Mouse (Mus musculus) small intestine, adult 2 months (tissue): ENCODE data around the gene Prr29. TPM values are rescaled to one million over a fixed set of nuclear protein-coding genes. Genes with fewer than 3 reads are reported as not detected.

Experiments
- H3K27ac ChIP-seq: fragments of 200-500 bp; 2 replicates; pipeline ENCODE4 v1.5.1; 2012; ENCODE audit warnings: low read depth, low read length, control low read depth, inconsistent platforms; ENCODE audit not compliant: insufficient read depth
- H3K27me3 ChIP-seq: fragments of 200-500 bp; 2 replicates; pipeline ENCODE4 v1.6.1; 2012; ENCODE audit warnings: mild to moderate bottlenecking, moderate library complexity, low read length, inconsistent platforms; ENCODE audit not compliant: control insufficient read depth, insufficient read depth
- H3K36me3 ChIP-seq: fragments of 200-500 bp; 2 replicates; pipeline ENCODE4 v1.6.1; 2012; ENCODE audit warnings: mild to moderate bottlenecking, low read length, control low read depth, inconsistent platforms; ENCODE audit not compliant: control insufficient read depth, insufficient read depth
- H3K4me1 ChIP-seq: fragments of 200-500 bp; 2 replicates; pipeline ENCODE4 v1.6.1; 2012; ENCODE audit warnings: low read length, inconsistent platforms, mixed read lengths; ENCODE audit not compliant: control insufficient read depth, insufficient read depth, insufficient read length
- H3K4me3 ChIP-seq: fragments of 200-500 bp; 2 replicates; pipeline ENCODE4 v1.5.1; 2012; ENCODE audit warnings: low read depth, mild to moderate bottlenecking, control low read depth, inconsistent platforms, low read length, moderate library complexity
- CTCF ChIP-seq: fragments of 200-500 bp; IDR thresholded peaks from 2 replicates; pipeline ENCODE4 v1.5.1; 2012; ENCODE audit warnings: low read depth, mild to moderate bottlenecking, control low read depth, inconsistent platforms, low read length, moderate library complexity, mixed read lengths; ENCODE audit not compliant: insufficient replicate concordance, insufficient read length; ENCODE audit errors: extremely low read depth
- POLR2A ChIP-seq: fragments of 200-500 bp; IDR thresholded peaks from 2 replicates; pipeline ENCODE4 v1.6.1; 2012; ENCODE audit warnings: low read depth, mild to moderate bottlenecking, control low read depth, inconsistent platforms, low read length, moderate library complexity
- WGBS: fragments of 180-500 bp; shearing (Covaris S2); methylation state at CpG from one replicate; pipeline ENCODE4 v1.1.7; 2018; 5-methylcytosine and 5-hydroxymethylcytosine counted together
- polyA plus RNA-seq: library from polyadenylated mRNA; depleted of rRNA; stranded (reverse); fragments of >200 nt; gene quantifications from 2 replicates; pipeline ENCODE4 v1.2.3, GENCODE M21; 2012

Gene Prr29
- polyA plus RNA-seq, 1 experiment: 1.0 TPM

DNA sequence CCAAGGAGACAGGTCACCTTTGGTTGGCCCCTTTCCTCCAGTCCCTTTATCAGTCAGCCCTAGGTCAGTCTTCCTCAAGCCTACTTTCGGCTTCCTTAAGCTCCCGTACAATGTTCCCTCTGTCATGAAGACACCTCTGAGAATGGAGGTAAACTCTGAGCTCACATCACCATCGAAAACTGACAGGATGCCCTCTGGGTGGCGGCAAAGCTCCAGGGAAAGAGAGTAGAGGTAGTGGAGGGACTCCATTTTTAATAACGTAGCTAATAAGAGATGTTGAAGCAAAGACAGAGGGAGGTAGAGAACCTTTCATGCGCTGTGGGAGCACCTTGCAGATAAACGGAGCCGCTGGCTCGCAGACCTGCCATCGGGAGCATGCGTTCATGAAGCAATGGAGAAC, 15.7 kb downstream of the Prr29 start:
- H3K27ac ChIP-seq: no peak overlapping the region
- no peaks in the 10 kb centered on the region for H3K36me3 ChIP-seq
- H3K4me3 ChIP-seq: no peak overlapping the region
- WGBS: 89% methylated on average over 11 of the region's 11 CpGs
- H3K27me3 ChIP-seq: no peaks in the 10 kb centered on the region
- no peaks in the 10 kb centered on the region; the same call in 1 of the 2 replicates for H3K4me1 ChIP-seq
- no peak for TF ChIP-seq POLR2A
- peak; percentile 10; the same call in 1 of the 2 replicates for TF ChIP-seq CTCF

DNA sequence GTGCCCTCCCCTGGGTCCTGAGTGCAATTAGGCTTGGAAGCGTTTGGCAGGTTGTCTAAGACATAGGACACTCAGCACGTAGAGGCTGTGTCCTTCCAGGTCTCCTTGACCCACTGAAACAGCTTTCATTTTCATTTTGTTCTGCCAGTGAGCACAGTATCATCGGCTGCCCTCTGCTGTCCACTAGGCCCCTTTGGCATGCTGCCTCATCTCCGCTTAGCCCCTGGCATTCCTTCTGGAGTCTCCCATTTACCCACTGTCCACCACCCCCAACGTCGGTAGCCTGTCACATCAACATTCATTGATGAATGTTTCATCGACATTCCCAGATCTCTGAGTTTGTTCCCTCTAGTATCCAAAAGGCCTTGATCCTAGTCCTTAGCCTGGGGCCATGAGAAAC, 16.6 kb downstream of the Prr29 start:
- H3K4me3 ChIP-seq: no peak overlapping the region; the same call in 1 of the 2 replicates
- peak; percentile 23; the same call in 1 of the 2 replicates for TF ChIP-seq CTCF
- TF ChIP-seq POLR2A: no peak
- no peaks in the 10 kb centered on the region; the same call in 1 of the 2 replicates for H3K4me1 ChIP-seq
- 60% methylated on average over 7 of the region's 7 CpGs for WGBS
- no peak overlapping the region for H3K27ac ChIP-seq
- no peaks in the 10 kb centered on the region for H3K36me3 ChIP-seq
- no peaks in the 10 kb centered on the region for H3K27me3 ChIP-seq

DNA sequence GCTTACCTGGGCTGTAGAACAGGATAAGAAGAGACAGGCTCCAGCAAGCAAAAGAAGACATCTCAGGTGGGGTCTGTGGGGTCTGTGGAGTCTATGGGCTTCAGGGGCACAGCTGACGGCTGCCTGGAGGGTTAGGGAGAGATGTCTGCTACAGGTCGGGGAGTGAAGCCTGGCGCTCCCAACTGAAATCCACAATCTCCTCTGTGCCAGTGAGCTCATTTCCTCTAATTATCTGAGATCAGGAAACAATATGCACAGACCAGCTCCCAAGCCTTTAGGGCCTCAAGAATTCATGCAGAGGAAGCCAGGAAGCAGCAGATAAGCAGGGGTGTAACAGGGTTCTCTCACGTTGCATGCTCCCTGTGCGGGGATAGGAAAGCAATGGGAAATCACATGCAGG, 17.2 kb downstream of the Prr29 start:
- H3K4me3 ChIP-seq: no peak overlapping the region; the same call in 1 of the 2 replicates
- H3K36me3 ChIP-seq: no peaks in the 10 kb centered on the region
- H3K27ac ChIP-seq: no peak overlapping the region
- H3K4me1 ChIP-seq: no peaks in the 10 kb centered on the region; the same call in 1 of the 2 replicates
- no peaks in the 10 kb centered on the region for H3K27me3 ChIP-seq
- no peak for TF ChIP-seq CTCF
- no peak for TF ChIP-seq POLR2A
- WGBS: 82% methylated on average over 5 of the region's 5 CpGs

DNA sequence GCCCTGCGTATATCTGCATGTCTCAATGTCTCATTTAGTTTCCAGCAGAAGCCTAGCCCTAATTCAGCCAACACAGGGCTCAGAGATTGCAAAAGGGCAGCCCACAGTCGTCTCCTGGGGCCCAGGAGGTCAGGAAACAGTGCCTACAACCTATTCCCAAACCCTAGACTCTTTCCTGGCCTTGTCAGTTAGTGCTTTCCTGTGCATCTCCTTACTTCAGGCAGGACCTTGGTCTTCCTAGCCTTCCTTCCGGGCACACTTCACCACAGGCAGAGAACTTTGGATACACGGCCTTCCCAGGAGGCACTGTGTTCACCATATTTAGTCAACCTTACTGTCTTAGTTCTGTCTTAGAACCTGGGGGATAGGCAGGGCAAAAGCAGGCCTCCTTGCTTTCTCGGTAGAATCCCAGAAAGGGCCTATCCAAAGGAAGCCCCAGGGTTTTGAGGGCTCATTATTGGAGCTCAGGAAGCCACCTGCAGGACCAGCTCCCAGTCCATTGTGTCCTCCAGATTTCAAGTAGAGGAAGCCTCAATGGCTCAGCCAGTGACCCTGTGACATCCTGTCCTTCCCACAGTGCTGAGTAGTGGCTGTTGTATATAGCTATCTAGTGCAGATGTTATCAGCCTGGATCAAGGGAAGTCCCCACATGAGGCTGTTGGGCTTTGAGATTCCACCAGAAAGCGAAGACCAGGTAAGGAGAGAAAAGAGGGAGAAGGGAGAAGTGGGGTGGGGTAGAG, 17.9 kb downstream of the Prr29 start:
- H3K36me3 ChIP-seq: no peaks in the 10 kb centered on the region
- no peak overlapping the region for H3K27ac ChIP-seq
- TF ChIP-seq CTCF (no peak), POLR2A (no peak)
- H3K4me1 ChIP-seq: no peaks in the 10 kb centered on the region
- 81% methylated on average over 6 of the region's 6 CpGs for WGBS
- no peak overlapping the region for H3K4me3 ChIP-seq
- no peaks in the 10 kb centered on the region for H3K27me3 ChIP-seq

DNA sequence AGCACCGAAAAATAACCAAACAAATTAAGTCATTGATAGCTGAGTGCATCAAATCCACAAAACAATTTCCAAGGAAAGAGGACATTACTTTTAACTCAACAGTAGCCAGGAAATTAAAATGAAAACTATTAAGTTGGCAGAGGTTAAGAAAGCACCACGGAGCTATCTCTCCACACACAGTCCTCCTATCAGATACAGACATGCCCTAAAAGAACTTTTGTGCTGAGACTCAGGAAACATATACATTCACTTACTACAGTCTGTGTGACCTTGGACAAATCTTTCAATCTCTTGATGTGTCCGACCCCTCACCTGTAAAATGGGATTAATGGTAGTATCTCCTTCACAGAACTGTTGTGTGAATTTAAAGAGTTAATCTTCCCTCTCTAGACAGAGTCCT, 21.1 kb downstream of the Prr29 start:
- no peak for TF ChIP-seq CTCF
- TF ChIP-seq POLR2A: no peak
- Histone ChIP-seq H3K36me3 (no peaks in the 10 kb centered on the region), H3K4me3 (no peak overlapping the region), H3K27me3 (no peaks in the 10 kb centered on the region), H3K27ac (no peak overlapping the region), H3K4me1 (no peaks in the 10 kb centered on the region)
- WGBS: 79% methylated on average over 3 of the region's 3 CpGs

DNA sequence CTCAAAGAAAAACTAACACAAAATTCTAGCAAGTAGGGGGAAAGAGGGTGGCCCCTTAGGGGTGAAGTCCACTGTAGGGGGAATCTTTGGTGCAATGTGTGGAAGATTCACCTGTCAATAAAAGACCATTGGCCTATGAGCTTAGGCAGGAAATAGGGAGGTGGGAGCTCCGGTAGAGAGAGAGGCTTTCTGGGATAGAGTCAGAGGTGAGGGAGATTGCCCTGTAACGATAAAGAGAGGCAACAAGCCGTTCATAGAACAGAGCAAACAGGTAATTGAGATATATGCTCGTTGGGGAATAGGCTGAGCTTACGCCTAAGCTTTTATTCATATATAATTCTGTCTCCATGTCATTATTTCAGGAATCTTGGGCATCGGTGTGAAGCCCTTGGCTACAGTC, 21.7 kb downstream of the Prr29 start:
- no peak overlapping the region; the same call in 1 of the 2 replicates for H3K27ac ChIP-seq
- 42% methylated on average over 6 of the region's 6 CpGs for WGBS
- TF ChIP-seq POLR2A (no peak), CTCF (no peak)
- H3K27me3 ChIP-seq: no peaks in the 10 kb centered on the region
- H3K36me3 ChIP-seq: no peaks in the 10 kb centered on the region
- H3K4me1 ChIP-seq: peaks cover under 1% of the 10 kb centered on the region
- H3K4me3 ChIP-seq: no peak overlapping the region

DNA sequence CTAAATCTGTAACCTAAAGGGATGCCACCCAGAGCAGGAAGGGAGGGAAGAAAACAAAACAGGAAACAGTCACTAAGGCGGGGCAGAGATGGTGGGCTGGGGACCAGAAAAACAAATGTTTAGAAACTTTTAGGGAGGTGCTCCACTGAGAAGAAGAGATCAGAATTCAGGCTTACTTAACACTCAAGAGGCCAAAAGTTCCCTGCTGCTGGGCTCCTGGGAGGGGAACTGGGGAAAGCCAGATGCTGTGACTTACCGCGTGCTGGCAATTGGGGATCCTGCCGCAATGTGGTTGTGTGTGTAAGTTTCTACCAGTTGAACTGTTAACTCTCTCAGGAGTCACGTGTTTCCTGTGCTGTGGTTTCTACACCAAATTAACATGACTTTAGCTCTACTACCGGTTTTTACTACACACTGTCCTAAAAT, 22.5 kb downstream of the Prr29 start, which contains the start of gene Icam2:
TSS of gene Icam2 (minus strand) at position 285 of the 426 bp plus-strand sequence.
- H3K4me3 ChIP-seq: peak within 1 kb of the TSS; percentile 33
- H3K36me3 ChIP-seq: no peaks in the 10 kb centered on the region
- no peaks in the 10 kb centered on the region for H3K27me3 ChIP-seq
- no peak for TF ChIP-seq POLR2A
- TF ChIP-seq CTCF: no peak
- WGBS: 66% methylated on average over 6 of the region's 6 CpGs
- peak within 1 kb of the TSS; percentile 19 for H3K27ac ChIP-seq
- peaks cover 1% of the 10 kb centered on the region for H3K4me1 ChIP-seq
